In the genomic region with DNA sequence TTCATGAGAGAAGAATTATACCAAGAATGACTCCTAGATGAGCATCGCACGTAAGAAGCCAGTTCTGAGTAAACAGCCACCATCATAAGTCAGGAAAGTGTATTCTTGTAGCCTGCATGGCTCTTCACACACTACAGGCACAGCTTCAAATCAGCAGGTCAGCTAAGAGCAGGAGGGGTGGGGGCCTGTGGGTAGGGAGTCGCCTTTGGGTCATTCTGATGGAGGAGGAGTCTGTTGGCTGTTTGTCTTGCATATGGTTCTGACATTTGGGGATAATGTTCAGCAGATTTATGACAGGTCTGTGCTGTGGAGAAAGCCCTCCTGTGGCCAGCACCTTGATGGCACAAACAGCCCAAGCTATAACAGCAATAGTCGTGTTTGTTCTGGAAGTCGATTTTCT, we compare ENCODE assay signal across 22 mouse cellular contexts. TPM values are rescaled to one million over a fixed set of nuclear protein-coding genes. Genes with fewer than 3 reads are reported as not detected.
A peak's percentile ranks its signal among the peaks of the same experiment; 100 is the strongest.
DNase-seq lines count a peak whose midpoint lies in the region; ATAC-seq lines count a peak whose summit lies in the region.
"Had no signal": no experiment of that assay in that cellular context is flagged by ENCODE, and none has a peak within 500 bp of the region (broad histone marks: within the 10 kb centered on the region; RNA-seq: fewer than 3 reads in every experiment).

No protein-coding gene starts in this region.

- H3K4me2 ChIP-seq in midbrain, embryonic 12.5 days (replicated peaks) = no peak overlapping the region
- H3K4me2 ChIP-seq in midbrain, embryonic 11.5 days = no peak overlapping the region
- no peak overlapping the region for H3K4me2 ChIP-seq in hindbrain, embryonic 11.5 days (replicated peaks; ENCODE audit: low read depth, low read length)
- H3K4me2 ChIP-seq in midbrain, embryonic 14.5 days (ENCODE audit: low read length) = no peak overlapping the region
- no peak overlapping the region for H3K4me2 ChIP-seq in neural tube, embryonic 15.5 days

- no peak overlapping the region for H3K9ac ChIP-seq in midbrain, embryonic 12.5 days (replicated peaks)
- no peak overlapping the region for H3K9ac ChIP-seq in midbrain, embryonic 11.5 days (ENCODE audit: low read length)
- H3K9ac ChIP-seq in hindbrain, embryonic 11.5 days (ENCODE audit: low read depth, low read length) = no peak overlapping the region
- H3K9ac ChIP-seq in midbrain, embryonic 14.5 days (replicated peaks; ENCODE audit: low read length) = no peak overlapping the region; the same call in 1 of the 2 replicates
- H3K9ac ChIP-seq in neural tube, embryonic 15.5 days (replicated peaks) = no peak overlapping the region
- H3K9ac ChIP-seq: liver, postnatal 0 days had no signal

- no peaks in the 10 kb centered on the region for H3K27me3 ChIP-seq in midbrain, embryonic 12.5 days
- no peaks in the 10 kb centered on the region for H3K27me3 ChIP-seq in midbrain, embryonic 11.5 days (ENCODE audit: control insufficient read depth, insufficient read depth, low read length)
- no peaks in the 10 kb centered on the region for H3K27me3 ChIP-seq in hindbrain, embryonic 11.5 days (ENCODE audit: control insufficient read depth, insufficient read depth, low read length)
- no peaks in the 10 kb centered on the region for H3K27me3 ChIP-seq in midbrain, embryonic 14.5 days (ENCODE audit: control insufficient read depth, insufficient read depth, low read length)
- no peaks in the 10 kb centered on the region for H3K27me3 ChIP-seq in neural tube, embryonic 15.5 days (replicated peaks)

- no peak for DNase-seq in midbrain, embryonic 11.5 days (ENCODE audit: low spot score, missing footprints)
- DNase-seq in hindbrain, embryonic 11.5 days (ENCODE audit: low spot score) = no peak
- DNase-seq in midbrain, embryonic 14.5 days = no peak
- DNase-seq in layer of hippocampus, adult 9-11 months = no peak
- DNase-seq in gastrocnemius, adult 8-10 months (ENCODE audit: low spot score in 2 of 2) = no peak
- DNase-seq: B cell, adult 2 months; cerebellum, adult 18-20 months; gastrocnemius, postnatal 14 days; heart, postnatal 10 days; kidney, adult 18-20 months; kidney, postnatal 10 days; left cerebral cortex, postnatal 4 days; liver, postnatal 0 days; lung, postnatal 10 days; right cerebral cortex, postnatal 4 days; thymus, adult 2 months had no signal

- no peaks in the 10 kb centered on the region for H3K9me3 ChIP-seq in midbrain, embryonic 12.5 days
- no peaks in the 10 kb centered on the region for H3K9me3 ChIP-seq in midbrain, embryonic 11.5 days (ENCODE audit: control insufficient read depth, low read length)
- no peaks in the 10 kb centered on the region for H3K9me3 ChIP-seq in hindbrain, embryonic 11.5 days (ENCODE audit: control insufficient read depth, low read length)
- no peaks in the 10 kb centered on the region for H3K9me3 ChIP-seq in midbrain, embryonic 14.5 days (ENCODE audit: control insufficient read depth, low read length)
- no peaks in the 10 kb centered on the region for H3K9me3 ChIP-seq in neural tube, embryonic 15.5 days (replicated peaks)
- H3K9me3 ChIP-seq: heart, embryonic 10.5 days had no signal

- no peak for ATAC-seq in midbrain, embryonic 12.5 days (ENCODE audit: low FRiP score, low read depth)
- ATAC-seq in midbrain, embryonic 11.5 days (ENCODE audit: low FRiP score) = no peak; the same call in 1 of the 2 replicates
- no peak; the same call in 1 of the 2 replicates for ATAC-seq in hindbrain, embryonic 11.5 days (ENCODE audit: low FRiP score)
- no peak for ATAC-seq in midbrain, embryonic 14.5 days (ENCODE audit: low FRiP score, low TSS enrichment)
- ATAC-seq in neural tube, embryonic 15.5 days (ENCODE audit: low FRiP score) = peak; percentile 59; the same call in 1 of the 2 replicates
- ATAC-seq: liver, postnatal 0 days had no signal

- H3K27ac ChIP-seq in midbrain, embryonic 12.5 days (replicated peaks) = peak overlapping the region; percentile 11; the same call in 1 of the 2 replicates
- H3K27ac ChIP-seq in midbrain, embryonic 11.5 days (ENCODE audit: low read depth, low read length) = no peak overlapping the region
- H3K27ac ChIP-seq in hindbrain, embryonic 11.5 days (ENCODE audit: low read depth, low read length) = peak overlapping the region; percentile 58
- H3K27ac ChIP-seq in midbrain, embryonic 14.5 days (replicated peaks; ENCODE audit: low read depth, low read length) = peak overlapping the region; percentile 60
- peak overlapping the region; percentile 51; the same call in 1 of the 2 replicates for H3K27ac ChIP-seq in neural tube, embryonic 15.5 days (replicated peaks)
- H3K27ac ChIP-seq: heart, embryonic 10.5 days; layer of hippocampus, adult 2 months; left cerebral cortex, adult 2 months had no signal

- H3K4me1 ChIP-seq in midbrain, embryonic 12.5 days = peaks cover 15% of the 10 kb centered on the region; the same call in 1 of the 2 replicates
- peaks cover 5% of the 10 kb centered on the region; the same call in 1 of the 2 replicates for H3K4me1 ChIP-seq in midbrain, embryonic 11.5 days (ENCODE audit: control insufficient read depth, insufficient read depth, low read length)
- H3K4me1 ChIP-seq in hindbrain, embryonic 11.5 days (replicated peaks; ENCODE audit: control insufficient read depth, insufficient read depth, low read length) = peaks cover 5% of the 10 kb centered on the region
- peaks cover 10% of the 10 kb centered on the region for H3K4me1 ChIP-seq in midbrain, embryonic 14.5 days (ENCODE audit: control insufficient read depth, insufficient read depth, low read length)
- peaks cover 21% of the 10 kb centered on the region for H3K4me1 ChIP-seq in neural tube, embryonic 15.5 days

- peaks cover 3% of the 10 kb centered on the region; the same call in 1 of the 2 replicates for H3K36me3 ChIP-seq in midbrain, embryonic 12.5 days
- H3K36me3 ChIP-seq in midbrain, embryonic 11.5 days (ENCODE audit: control insufficient read depth, insufficient read depth, low read length) = no peaks in the 10 kb centered on the region
- no peaks in the 10 kb centered on the region for H3K36me3 ChIP-seq in hindbrain, embryonic 11.5 days (ENCODE audit: control insufficient read depth, insufficient read depth, low read length)
- no peaks in the 10 kb centered on the region; the same call in 1 of the 2 replicates for H3K36me3 ChIP-seq in midbrain, embryonic 14.5 days (ENCODE audit: control insufficient read depth, insufficient read depth, low read length)
- no peaks in the 10 kb centered on the region for H3K36me3 ChIP-seq in neural tube, embryonic 15.5 days
- H3K36me3 ChIP-seq: heart, embryonic 10.5 days had no signal

- WGBS in midbrain, embryonic 12.5 days = 84% methylated on average over 5 of the region's 5 CpGs
- 77% methylated on average over 5 of the region's 5 CpGs for WGBS in midbrain, embryonic 11.5 days
- WGBS in hindbrain, embryonic 11.5 days = 72% methylated on average over 5 of the region's 5 CpGs
- 70% methylated on average over 5 of the region's 5 CpGs for WGBS in midbrain, embryonic 14.5 days
- WGBS in neural tube, embryonic 15.5 days = 45% methylated on average over 5 of the region's 5 CpGs

- no peak overlapping the region for H3K4me3 ChIP-seq in midbrain, embryonic 12.5 days
- H3K4me3 ChIP-seq in midbrain, embryonic 11.5 days (ENCODE audit: low read depth, low read length) = no peak overlapping the region
- no peak overlapping the region for H3K4me3 ChIP-seq in hindbrain, embryonic 11.5 days (ENCODE audit: low read depth, low read length)
- H3K4me3 ChIP-seq in midbrain, embryonic 14.5 days (replicated peaks; ENCODE audit: low read depth, low read length) = no peak overlapping the region
- no peak overlapping the region for H3K4me3 ChIP-seq in neural tube, embryonic 15.5 days (replicated peaks)
- H3K4me3 ChIP-seq: heart, embryonic 10.5 days; layer of hippocampus, adult 2 months; left cerebral cortex, adult 2 months had no signal

RNA-seq across cellular contexts. Expression of gene Abcg8, which starts 19.9 kb away (rescaled TPM):
- 0.08 TPM in 1 of 2 replicates, not detected in the other for polyA plus RNA-seq in midbrain, embryonic 12.5 days (2016; fragmentation: Nextera tagmentation; extraction: Ambion mirVana)
- polyA plus RNA-seq in midbrain, embryonic 11.5 days (2014; fragmentation: Nextera tagmentation; extraction: Ambion mirVana) = 0.21 TPM in 1 of 2 replicates, not detected in the other
- polyA plus RNA-seq in hindbrain, embryonic 11.5 days (2014; fragmentation: Nextera tagmentation; extraction: Ambion mirVana) = 0.28 and 0.42 TPM in 2 replicates
- 0.09 TPM in 2 replicates for polyA plus RNA-seq in midbrain, embryonic 14.5 days (2014; fragmentation: Nextera tagmentation; extraction: Ambion mirVana)
- 0.08 TPM in 1 of 2 replicates, not detected in the other for polyA plus RNA-seq in neural tube, embryonic 15.5 days (2015; fragmentation: Nextera tagmentation; extraction: Ambion mirVana)
- total RNA-seq in gastrocnemius, adult 8-10 months (2022) = under 1 TPM in 1 of 4 experiments, not detected in 3; 0.08 TPM
- total RNA-seq: gastrocnemius, postnatal 14 days; heart, postnatal 10 days; layer of hippocampus, adult 2 months; left cerebral cortex, adult 2 months; left cerebral cortex, postnatal 4 days; megakaryocyte progenitor cell, adult 5-6 weeks had no signal

RNA-seq across cellular contexts. Expression of gene Abcg5, which starts 26.6 kb away (rescaled TPM):
- 1.2 and 4.4 TPM in 2 replicates for polyA plus RNA-seq in midbrain, embryonic 12.5 days (2016; fragmentation: Nextera tagmentation; extraction: Ambion mirVana)
- polyA plus RNA-seq in midbrain, embryonic 11.5 days (2014; fragmentation: Nextera tagmentation; extraction: Ambion mirVana) = 1.9 and 2.4 TPM in 2 replicates
- 2.2 and 3.0 TPM in 2 replicates for polyA plus RNA-seq in hindbrain, embryonic 11.5 days (2014; fragmentation: Nextera tagmentation; extraction: Ambion mirVana)
- polyA plus RNA-seq in midbrain, embryonic 14.5 days (2014; fragmentation: Nextera tagmentation; extraction: Ambion mirVana) = 0.28 and 1.2 TPM in 2 replicates
- 0.93 and 0.95 TPM in 2 replicates for polyA plus RNA-seq in neural tube, embryonic 15.5 days (2015; fragmentation: Nextera tagmentation; extraction: Ambion mirVana)
- total RNA-seq in gastrocnemius, adult 8-10 months (2022) = not detected
- total RNA-seq: gastrocnemius, postnatal 14 days; heart, postnatal 10 days; layer of hippocampus, adult 2 months; left cerebral cortex, adult 2 months; megakaryocyte progenitor cell, adult 5-6 weeks had no signal

RNA-seq across cellular contexts. Expression of gene Dync2li1, which starts 29.9 kb away (rescaled TPM):
- 31.5 and 33.3 TPM in 2 replicates for polyA plus RNA-seq in midbrain, embryonic 12.5 days (2016; fragmentation: Nextera tagmentation; extraction: Ambion mirVana)
- 36.9 and 37.1 TPM in 2 replicates for polyA plus RNA-seq in midbrain, embryonic 11.5 days (2014; fragmentation: Nextera tagmentation; extraction: Ambion mirVana)
- polyA plus RNA-seq in hindbrain, embryonic 11.5 days (2014; fragmentation: Nextera tagmentation; extraction: Ambion mirVana) = 36.0 and 38.2 TPM in 2 replicates
- 31.9 and 36.2 TPM in 2 replicates for polyA plus RNA-seq in midbrain, embryonic 14.5 days (2014; fragmentation: Nextera tagmentation; extraction: Ambion mirVana)
- 30.2 and 33.1 TPM in 2 replicates for polyA plus RNA-seq in neural tube, embryonic 15.5 days (2015; fragmentation: Nextera tagmentation; extraction: Ambion mirVana)
- total RNA-seq in gastrocnemius, adult 8-10 months (2022) = 1 to 10 TPM; 2.0 to 2.6 (median 2.3) TPM
